In the genomic region with DNA sequence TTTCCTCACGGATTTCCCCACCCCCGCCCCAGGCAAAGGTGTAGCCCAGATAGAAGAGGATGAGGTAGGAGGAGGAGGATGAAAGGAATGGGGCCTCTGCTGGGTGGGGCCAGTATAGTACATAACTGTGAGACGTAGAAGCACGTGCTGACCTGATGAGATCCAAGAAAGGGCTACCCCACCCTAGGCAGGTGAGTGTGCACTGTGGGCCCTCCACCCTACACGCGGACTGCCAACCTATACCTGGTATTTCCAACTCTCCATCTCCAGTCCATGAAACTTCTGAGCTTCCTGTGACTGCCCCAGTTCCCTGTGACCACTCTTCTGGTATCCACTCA, we compare ENCODE assay signal across 9 mouse cellular contexts. TPM values are rescaled to one million over a fixed set of nuclear protein-coding genes. Genes with fewer than 3 reads are reported as not detected.
A peak's percentile ranks its signal among the peaks of the same experiment; 100 is the strongest.
DNase-seq lines count a peak whose midpoint lies in the region; ATAC-seq and TF ChIP-seq lines count a peak whose summit lies in the region.
"Had no signal": no experiment of that assay in that cellular context is flagged by ENCODE, and none has a peak within 500 bp of the region (broad histone marks: within the 10 kb centered on the region; RNA-seq: fewer than 3 reads in every experiment).

No protein-coding gene starts in this region.

- TF ChIP-seq POLR2A in heart, adult 2 months (IDR thresholded peaks at IDR 0.05; ENCODE audit: insufficient read depth, low read depth, low read length) = no peak
- no peak for TF ChIP-seq POLR2A in kidney, adult 2 months (IDR thresholded peaks at IDR 0.05; ENCODE audit: low read depth, low read length)

- H3K9me3 ChIP-seq in heart, embryonic 16.5 days (replicated peaks; ENCODE audit: control insufficient read depth, low read length) = no peaks in the 10 kb centered on the region
- H3K9me3 ChIP-seq in hindbrain, embryonic 15.5 days = no peaks in the 10 kb centered on the region
- no peaks in the 10 kb centered on the region for H3K9me3 ChIP-seq in midbrain, embryonic 15.5 days

- no peak for ATAC-seq in heart, embryonic 16.5 days (replicated peaks; ENCODE audit: extremely low read depth, insufficient read depth, low FRiP score)
- peak; percentile 32 for ATAC-seq in hindbrain, embryonic 15.5 days (ENCODE audit: low FRiP score, low read depth)
- ATAC-seq in midbrain, embryonic 15.5 days (replicated peaks) = peak; percentile 53

- peak overlapping the region; percentile 62 for H3K4me3 ChIP-seq in heart, embryonic 16.5 days (ENCODE audit: low read length)
- H3K4me3 ChIP-seq in heart, adult 2 months = no peak overlapping the region
- peak overlapping the region; percentile 61 for H3K4me3 ChIP-seq in hindbrain, embryonic 15.5 days
- H3K4me3 ChIP-seq in midbrain, embryonic 15.5 days = peak overlapping the region; percentile 56
- H3K4me3 ChIP-seq in kidney, adult 2 months (ENCODE audit: insufficient read depth, low read depth, low read length) = no peak overlapping the region; the same call in 1 of the 2 replicates

- H3K4me1 ChIP-seq in heart, embryonic 16.5 days (ENCODE audit: control insufficient read depth, insufficient read depth, low read length) = peaks cover 13% of the 10 kb centered on the region
- H3K4me1 ChIP-seq in heart, adult 2 months (ENCODE audit: control insufficient read depth, insufficient read depth, low read length) = peaks cover 2% of the 10 kb centered on the region; the same call in 1 of the 2 replicates
- peaks cover 37% of the 10 kb centered on the region for H3K4me1 ChIP-seq in hindbrain, embryonic 15.5 days (replicated peaks)
- peaks cover 31% of the 10 kb centered on the region for H3K4me1 ChIP-seq in midbrain, embryonic 15.5 days
- H3K4me1 ChIP-seq in kidney, adult 2 months (ENCODE audit: control insufficient read depth, insufficient read depth, low read length) = peaks cover 14% of the 10 kb centered on the region; the same call in 1 of the 2 replicates

- H3K27ac ChIP-seq in heart, embryonic 16.5 days (ENCODE audit: low read length) = no peak overlapping the region
- no peak overlapping the region for H3K27ac ChIP-seq in heart, adult 2 months
- H3K27ac ChIP-seq in hindbrain, embryonic 15.5 days (replicated peaks) = peak overlapping the region; percentile 72
- H3K27ac ChIP-seq in midbrain, embryonic 15.5 days = peak overlapping the region; percentile 77
- H3K27ac ChIP-seq in kidney, adult 2 months (ENCODE audit: insufficient read depth, low read depth, low read length) = no peak overlapping the region; the same call in 1 of the 2 replicates

- no peak for TF ChIP-seq EP300 in heart, adult 2 months (IDR thresholded peaks at IDR 0.05; ENCODE audit: insufficient read depth, low read depth, low read length)

- WGBS in heart, embryonic 16.5 days = 14% methylated on average over 6 of the region's 6 CpGs
- WGBS in heart, adult 2 months = 19% methylated on average over 6 of the region's 6 CpGs
- 12% methylated on average over 6 of the region's 6 CpGs for WGBS in hindbrain, embryonic 15.5 days
- WGBS in midbrain, embryonic 15.5 days = 18% methylated on average over 6 of the region's 6 CpGs
- 10% methylated on average over 6 of the region's 6 CpGs for WGBS in kidney, adult 2 months

- peak overlapping the region; percentile 95 for H3K4me2 ChIP-seq in heart, embryonic 16.5 days (ENCODE audit: low read depth, low read length)
- H3K4me2 ChIP-seq in hindbrain, embryonic 15.5 days = peak overlapping the region; percentile 92
- peak overlapping the region; percentile 90 for H3K4me2 ChIP-seq in midbrain, embryonic 15.5 days

- intact Hi-C loops in heart, adult 2 months (cut with DNase I) = no loop called here

- peaks cover 16% of the 10 kb centered on the region; the same call in 1 of the 2 replicates for H3K27me3 ChIP-seq in heart, embryonic 16.5 days (ENCODE audit: control insufficient read depth, insufficient read depth, low read length)
- H3K27me3 ChIP-seq in heart, adult 2 months (ENCODE audit: control insufficient read depth, insufficient read depth, low read length) = peaks cover 5% of the 10 kb centered on the region; the same call in 1 of the 2 replicates
- H3K27me3 ChIP-seq in hindbrain, embryonic 15.5 days = peaks cover 4% of the 10 kb centered on the region; the same call in 1 of the 2 replicates
- H3K27me3 ChIP-seq in midbrain, embryonic 15.5 days (replicated peaks) = no peaks in the 10 kb centered on the region
- H3K27me3 ChIP-seq in kidney, adult 2 months (replicated peaks; ENCODE audit: control insufficient read depth, insufficient read depth, low read length) = no peaks in the 10 kb centered on the region

- peaks cover 4% of the 10 kb centered on the region; the same call in 1 of the 2 replicates for H3K36me3 ChIP-seq in heart, embryonic 16.5 days (ENCODE audit: control insufficient read depth, insufficient read depth)
- no peaks in the 10 kb centered on the region for H3K36me3 ChIP-seq in heart, adult 2 months (ENCODE audit: control insufficient read depth, insufficient read depth, low read length)
- H3K36me3 ChIP-seq in hindbrain, embryonic 15.5 days = no peaks in the 10 kb centered on the region; the same call in 1 of the 2 replicates
- H3K36me3 ChIP-seq in midbrain, embryonic 15.5 days (replicated peaks) = no peaks in the 10 kb centered on the region
- no peaks in the 10 kb centered on the region for H3K36me3 ChIP-seq in kidney, adult 2 months (ENCODE audit: control insufficient read depth, insufficient read depth, low read length)

- DNase-seq in heart, adult 2 months = no peak
- DNase-seq in R1 (ENCODE audit: low read depth, low spot score) = peak; percentile 40
- no peak for DNase-seq in right cerebral cortex, adult 2 months (ENCODE audit: low spot score in 2 of 2)
- no peak for DNase-seq in kidney, adult 2 months
- no peak for DNase-seq in urinary bladder, postnatal 10 days (ENCODE audit: low spot score)

- H3K9ac ChIP-seq in heart, embryonic 16.5 days (ENCODE audit: low read length) = no peak overlapping the region
- no peak overlapping the region for H3K9ac ChIP-seq in heart, adult 2 months (ENCODE audit: low read depth, low read length)
- peak overlapping the region; percentile 81 for H3K9ac ChIP-seq in hindbrain, embryonic 15.5 days
- H3K9ac ChIP-seq in midbrain, embryonic 15.5 days = no peak overlapping the region

- H3K79me2 ChIP-seq in heart, adult 2 months (replicated peaks; ENCODE audit: control insufficient read depth, insufficient read depth, low read length) = no peaks in the 10 kb centered on the region

- no peak for TF ChIP-seq CTCF in heart, adult 2 months (IDR thresholded peaks at IDR 0.05)
- TF ChIP-seq CTCF in kidney, adult 2 months (conservative IDR thresholded peaks at IDR 0.05; ENCODE audit: insufficient read depth, insufficient read length, low read depth, low read length) = no peak

RNA-seq across cellular contexts. Expression of gene Rnf208, which starts 0.6 kb away (rescaled TPM):
- 3.7 and 5.2 TPM in 2 replicates for polyA plus RNA-seq in heart, embryonic 16.5 days (2015; fragmentation: Nextera tagmentation; extraction: Ambion mirVana)
- under 1 TPM; 0.47 to 0.61 TPM for total RNA-seq in heart, adult 2 months (2021)
- polyA plus RNA-seq in heart, adult 2 months (2012; rRNA removed) = 1.5 and 2.4 TPM in 2 replicates
- polyA plus RNA-seq in hindbrain, embryonic 15.5 days (2015; fragmentation: Nextera tagmentation; extraction: Ambion mirVana) = 145 and 177 TPM in 2 replicates
- 148 and 150 TPM in 2 replicates for polyA plus RNA-seq in midbrain, embryonic 15.5 days (2015; fragmentation: Nextera tagmentation; extraction: Ambion mirVana)
- 49.1 and 57.9 TPM in 2 replicates for polyA plus RNA-seq in kidney, adult 2 months (2012; rRNA removed)

RNA-seq across cellular contexts. Expression of gene Cysrt1, which starts 0.8 kb away (rescaled TPM):
- polyA plus RNA-seq in heart, embryonic 16.5 days (2015; fragmentation: Nextera tagmentation; extraction: Ambion mirVana) = 0.17 TPM in 1 of 2 replicates, not detected in the other
- total RNA-seq in heart, adult 2 months (2021) = not detected
- polyA plus RNA-seq in heart, adult 2 months (2012; rRNA removed) = not detected in 2 replicates
- polyA plus RNA-seq in hindbrain, embryonic 15.5 days (2015; fragmentation: Nextera tagmentation; extraction: Ambion mirVana) = 0.23 TPM in 1 of 2 replicates, not detected in the other
- polyA plus RNA-seq in midbrain, embryonic 15.5 days (2015; fragmentation: Nextera tagmentation; extraction: Ambion mirVana) = 0.26 and 0.46 TPM in 2 replicates
- 0.66 and 1.2 TPM in 2 replicates for polyA plus RNA-seq in kidney, adult 2 months (2012; rRNA removed)

RNA-seq across cellular contexts. Expression of gene Rnf224, which starts 4.8 kb away (rescaled TPM):
- polyA plus RNA-seq in heart, embryonic 16.5 days (2015; fragmentation: Nextera tagmentation; extraction: Ambion mirVana) = not detected in 2 replicates
- not detected for total RNA-seq in heart, adult 2 months (2021)
- polyA plus RNA-seq in heart, adult 2 months (2012; rRNA removed) = not detected in 2 replicates
- not detected in 2 replicates for polyA plus RNA-seq in hindbrain, embryonic 15.5 days (2015; fragmentation: Nextera tagmentation; extraction: Ambion mirVana)
- not detected in 2 replicates for polyA plus RNA-seq in midbrain, embryonic 15.5 days (2015; fragmentation: Nextera tagmentation; extraction: Ambion mirVana)
- polyA plus RNA-seq in kidney, adult 2 months (2012; rRNA removed) = 0.06 and 0.12 TPM in 2 replicates
- total RNA-seq: neutrophil, adult 5-6 weeks had no signal

RNA-seq across cellular contexts. Expression of gene AL732309.1, which starts 5.3 kb away (rescaled TPM):
- polyA plus RNA-seq in heart, embryonic 16.5 days (2015; fragmentation: Nextera tagmentation; extraction: Ambion mirVana) = 2.2 and 3.1 TPM in 2 replicates
- total RNA-seq in heart, adult 2 months (2021) = 1 to 10 TPM in 1 of 2 experiments, under 1 TPM in 1; 0.68 to 1.8 TPM
- 4.7 and 6.1 TPM in 2 replicates for polyA plus RNA-seq in heart, adult 2 months (2012; rRNA removed)
- 4.9 and 6.3 TPM in 2 replicates for polyA plus RNA-seq in hindbrain, embryonic 15.5 days (2015; fragmentation: Nextera tagmentation; extraction: Ambion mirVana)
- 6.2 and 8.4 TPM in 2 replicates for polyA plus RNA-seq in midbrain, embryonic 15.5 days (2015; fragmentation: Nextera tagmentation; extraction: Ambion mirVana)
- polyA plus RNA-seq in kidney, adult 2 months (2012; rRNA removed) = 13.0 and 15.2 TPM in 2 replicates

RNA-seq across cellular contexts. Expression of gene Slc34a3, which starts 7.2 kb away (rescaled TPM):
- not detected in 2 replicates for polyA plus RNA-seq in heart, embryonic 16.5 days (2015; fragmentation: Nextera tagmentation; extraction: Ambion mirVana)
- not detected for total RNA-seq in heart, adult 2 months (2021)
- not detected in 2 replicates for polyA plus RNA-seq in heart, adult 2 months (2012; rRNA removed)
- polyA plus RNA-seq in hindbrain, embryonic 15.5 days (2015; fragmentation: Nextera tagmentation; extraction: Ambion mirVana) = not detected in 2 replicates
- not detected in 2 replicates for polyA plus RNA-seq in midbrain, embryonic 15.5 days (2015; fragmentation: Nextera tagmentation; extraction: Ambion mirVana)
- polyA plus RNA-seq in kidney, adult 2 months (2012; rRNA removed) = 240 and 299 TPM in 2 replicates
- total RNA-seq: neutrophil, adult 5-6 weeks had no signal

Comparison
In these comparisons a context has a peak if more than half of its experiments do, and no peak if none do; other contexts are left out.
1. H3K4me3 ChIP-seq: peak in heart, embryonic 16.5 days (single experiment), hindbrain, embryonic 15.5 days (single experiment) and midbrain, embryonic 15.5 days (single experiment); none in heart, adult 2 months (single experiment) and kidney, adult 2 months (single experiment).
2. H3K27ac ChIP-seq: peak in hindbrain, embryonic 15.5 days (single experiment) and midbrain, embryonic 15.5 days (single experiment); none in heart, embryonic 16.5 days (single experiment), heart, adult 2 months (single experiment) and kidney, adult 2 months (single experiment).
3. Peak in every context shown above with its lines, with median percentiles within 50 percentile points of each other: H3K4me2 ChIP-seq.